Mouse (Mus musculus) 3134 (cell line): ENCODE results near the gene Spout1.
"Not testable (repeated sequence)": the region's sequence is repeated elsewhere in the genome, so short reads cannot be mapped to it uniquely, and the experiment has no call there.

Experiments
- DNase-seq: peaks from one replicate; pipeline ENCODE4 v3.0.0-alpha.2; 2011; ENCODE audit warnings: low spot score; ENCODE audit not compliant: insufficient read length; ENCODE audit errors: extremely low read depth

Gene Spout1

GRCm38 (mm10) chr2:30132801-30133612 is 45.3 kb downstream of the Spout1 start:
- DNase-seq, result peak; percentile 18

- DNase-seq, result not testable (repeated sequence)
Observed at GRCm38 (mm10) chr2:30131240-30131639, 47.0 kb downstream of the Spout1 start.

- DNase-seq, result no peak
Observed at GRCm38 (mm10) chr2:30130156-30130555, 48.1 kb downstream of the Spout1 start.

- peak; percentile 53 for DNase-seq
Observed at GRCm38 (mm10) chr2:30128789-30129188, 49.5 kb downstream of the Spout1 start.

GRCm38 (mm10) chr2:30124472-30125274 is 53.6 kb downstream of the Spout1 start, which contains the start of gene Zer1:
Gene Zer1, minus strand, starts transcription at chr2:30124585.
- peak; percentile 94 for DNase-seq

GRCm38 (mm10) chr2:30123729-30124471 is 54.4 kb downstream of the Spout1 start:
- no peak for DNase-seq
